Mouse (Mus musculus) erythroblast, embryonic 14.5 days (primary cell): ENCODE measurements around the gene Vars.

Source experiments
- GATA1 ChIP-seq: IDR thresholded peaks from 2 replicates; pipeline ENCODE4 v1.6.1; 2012; ENCODE audit warnings: low read length, inconsistent platforms, mixed read lengths
- TAL1 ChIP-seq: IDR thresholded peaks from 3 replicates; pipeline ENCODE4 v1.6.1; 2012; ENCODE audit warnings: low read length, inconsistent platforms, mixed read lengths

GRCm38 (mm10) chr17:34984218-34984617 lies 16.6 kb upstream of the Vars start:
- TF ChIP-seq TAL1 (no peak), GATA1 (no peak)
